Mouse (Mus musculus): Measurements from ENCODE around the gene Fam219a. TPM values are rescaled to one million over a fixed set of nuclear protein-coding genes. Genes with fewer than 3 reads are reported as not detected.

The Fam219a gene
- total RNA-seq (2021), result 10 to 100 TPM; 19.3 to 20.4 TPM
- long read RNA-seq, experiment 1, partial matches to known transcripts, result 0 of 2 reads
- long read RNA-seq, experiment 1, other reads (novel, unspliced or antisense), result 0 of 2 reads
- long read RNA-seq, experiment 2, partial matches to known transcripts, result 0 of 4 reads
- long read RNA-seq, experiment 2, other reads (novel, unspliced or antisense), result 1 of 4 reads

- peak; percentile 94 to 98 for DNase-seq
- intact Hi-C loops (cut with DNase I), result no loop called here
These were observed at the start of gene Fam219a, which contains the start of gene Dnaic1 for GRCm38 (mm10) chr4:41569411-41569885. Gene Fam219a (minus strand): TSS chr4:41569538. Gene Dnaic1 (plus strand): TSS chr4:41569775.

- DNase-seq, result no peak
These were observed 46.6 kb upstream of the Fam219a start for GRCm38 (mm10) chr4:41615661-41616599.

DNA sequence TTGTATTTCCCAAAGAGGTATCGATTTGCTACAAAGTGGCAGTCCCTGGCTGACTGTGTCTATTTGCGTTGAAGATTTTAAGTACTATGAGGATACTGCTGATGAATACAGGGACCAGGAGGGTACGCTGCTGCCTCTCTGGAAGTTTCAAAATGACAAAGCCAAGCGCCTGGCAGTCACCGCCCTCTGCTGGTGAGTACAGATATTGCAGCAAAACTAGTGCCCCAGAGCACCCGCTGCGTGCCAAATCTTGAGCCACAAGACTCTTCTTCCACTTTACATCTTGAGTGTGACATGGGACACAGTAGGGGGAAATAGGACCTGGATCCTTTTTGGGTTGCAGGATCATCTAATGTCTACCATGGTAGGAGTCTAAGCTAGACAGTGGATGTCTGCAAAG, 44.8 kb upstream of the Fam219a start:
- DNase-seq, result peak; percentile 62 to 78

More at GRCm38 (mm10) chr4:41615661-41616599, 46.6 kb upstream of the Fam219a start:
- intact Hi-C loops (cut with DNase I), result loop anchor here (2.0 to 10.0 kb wide), 3 partner anchors 63 to 149 kb away; partner anchors contain the start of gene Nudt2

DNA sequence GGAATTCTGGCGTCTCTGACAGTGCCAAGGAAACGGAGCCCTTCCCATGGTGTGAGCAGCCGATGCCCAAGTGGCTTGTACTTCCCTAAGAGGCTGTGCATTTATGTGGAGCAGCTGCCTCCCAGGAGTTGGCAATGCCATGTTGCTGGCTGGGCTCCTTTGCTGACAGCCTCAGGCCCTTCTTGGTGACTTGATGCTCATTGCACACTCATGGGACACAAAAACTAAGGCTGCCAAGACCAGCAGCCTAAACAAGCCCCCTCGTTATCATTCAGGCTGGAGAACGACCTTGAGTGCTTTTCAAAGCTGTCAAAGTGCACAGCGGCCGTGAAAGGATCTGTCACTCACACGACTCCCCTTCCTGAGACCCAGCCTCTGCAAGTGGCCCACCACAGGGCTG, 42.8 kb upstream of the Fam219a start:
- DNase-seq, result no peak
- intact Hi-C loops (cut with DNase I), result loop anchor here (5.0 to 10.0 kb wide), 2 partner anchors 87 to 135 kb away; no protein-coding TSS in a partner anchor

More for the DNA sequence above, 44.8 kb upstream of the Fam219a start:
- intact Hi-C loops (cut with DNase I), result loop anchor here (2.0 to 10.0 kb wide), 3 partner anchors 61 to 137 kb away; no protein-coding TSS in a partner anchor

- DNase-seq, result peak in 1 of 2 experiments; percentile 17
- intact Hi-C loops (cut with DNase I), result loop anchor here (5.0 to 10.0 kb wide), 2 partner anchors 86 to 133 kb away; no protein-coding TSS in a partner anchor
These were observed 41.2 kb upstream of the Fam219a start for GRCm38 (mm10) chr4:41610594-41610980.

DNA sequence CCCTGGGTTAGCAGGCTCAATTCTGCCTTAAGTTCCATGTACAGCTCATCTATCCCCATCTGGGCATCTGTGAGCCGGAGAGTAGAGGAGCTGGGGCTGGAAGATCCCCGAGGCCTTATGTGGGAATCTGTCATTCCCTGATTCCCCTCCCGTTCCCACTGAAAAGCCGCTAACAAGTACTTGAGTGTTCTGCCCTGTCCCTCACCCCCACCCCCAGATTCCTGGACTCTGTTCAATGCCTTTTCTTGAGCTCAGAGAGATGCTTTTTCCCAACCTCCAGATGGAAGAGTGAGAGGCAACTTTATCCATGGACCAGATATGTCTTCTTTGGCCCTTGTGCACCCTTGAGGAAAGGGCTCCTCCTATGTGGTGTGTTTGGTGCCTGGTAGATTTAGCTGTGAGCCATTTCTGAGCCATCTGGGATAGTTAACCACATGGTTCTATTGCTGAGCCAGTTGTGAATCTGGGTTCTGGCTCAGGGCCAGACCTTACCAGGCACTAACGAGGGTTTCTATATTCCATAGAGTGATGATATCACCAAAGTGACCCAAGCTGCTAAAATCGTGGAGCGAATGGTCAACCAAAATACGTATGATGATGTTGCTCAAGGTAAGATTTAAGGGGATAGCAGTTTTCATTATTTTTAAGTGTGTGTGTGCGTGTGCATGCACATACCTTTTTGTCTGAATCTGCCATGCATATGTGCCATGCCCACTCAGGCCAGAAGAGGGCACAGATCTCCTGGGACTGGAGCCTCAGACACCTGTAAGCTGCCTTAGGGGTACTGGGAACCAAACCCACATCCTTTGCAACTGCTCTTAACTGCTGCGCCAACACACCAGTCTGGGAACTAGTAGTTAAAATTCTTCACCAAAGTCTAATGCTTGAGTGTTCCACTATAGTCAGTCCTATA, 40.6 kb upstream of the Fam219a start:
- intact Hi-C loops (cut with DNase I), result loop anchor here (5.0 to 10.0 kb wide), 4 partner anchors 42 to 133 kb away; no protein-coding TSS in a partner anchor
- DNase-seq, result no peak

DNA sequence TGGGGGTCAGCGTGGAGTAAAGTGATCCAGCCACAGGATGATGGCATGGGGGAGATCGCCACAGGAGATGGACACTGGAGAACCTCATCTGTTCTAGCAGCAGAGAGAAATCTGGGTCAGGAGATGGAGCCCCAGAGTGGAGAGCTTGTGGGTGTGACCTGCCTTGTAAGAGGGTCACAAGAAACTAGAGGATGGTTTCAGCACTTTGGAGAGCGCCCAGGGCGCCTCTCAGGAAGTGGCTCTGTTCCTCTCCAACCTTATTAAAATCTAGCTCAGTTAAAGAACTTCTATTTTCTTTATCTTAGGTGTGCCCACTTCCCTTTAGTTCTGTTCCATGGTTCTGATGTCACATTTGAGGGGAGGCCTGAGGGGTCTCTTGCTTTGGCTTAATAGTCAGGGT, 37.4 kb upstream of the Fam219a start:
- intact Hi-C loops (cut with DNase I), result loop anchor here (5.0 kb wide), 2 partner anchors 46 to 101 kb away; no protein-coding TSS in a partner anchor
- DNase-seq, result peak in 1 of 2 experiments; percentile 23

DNA sequence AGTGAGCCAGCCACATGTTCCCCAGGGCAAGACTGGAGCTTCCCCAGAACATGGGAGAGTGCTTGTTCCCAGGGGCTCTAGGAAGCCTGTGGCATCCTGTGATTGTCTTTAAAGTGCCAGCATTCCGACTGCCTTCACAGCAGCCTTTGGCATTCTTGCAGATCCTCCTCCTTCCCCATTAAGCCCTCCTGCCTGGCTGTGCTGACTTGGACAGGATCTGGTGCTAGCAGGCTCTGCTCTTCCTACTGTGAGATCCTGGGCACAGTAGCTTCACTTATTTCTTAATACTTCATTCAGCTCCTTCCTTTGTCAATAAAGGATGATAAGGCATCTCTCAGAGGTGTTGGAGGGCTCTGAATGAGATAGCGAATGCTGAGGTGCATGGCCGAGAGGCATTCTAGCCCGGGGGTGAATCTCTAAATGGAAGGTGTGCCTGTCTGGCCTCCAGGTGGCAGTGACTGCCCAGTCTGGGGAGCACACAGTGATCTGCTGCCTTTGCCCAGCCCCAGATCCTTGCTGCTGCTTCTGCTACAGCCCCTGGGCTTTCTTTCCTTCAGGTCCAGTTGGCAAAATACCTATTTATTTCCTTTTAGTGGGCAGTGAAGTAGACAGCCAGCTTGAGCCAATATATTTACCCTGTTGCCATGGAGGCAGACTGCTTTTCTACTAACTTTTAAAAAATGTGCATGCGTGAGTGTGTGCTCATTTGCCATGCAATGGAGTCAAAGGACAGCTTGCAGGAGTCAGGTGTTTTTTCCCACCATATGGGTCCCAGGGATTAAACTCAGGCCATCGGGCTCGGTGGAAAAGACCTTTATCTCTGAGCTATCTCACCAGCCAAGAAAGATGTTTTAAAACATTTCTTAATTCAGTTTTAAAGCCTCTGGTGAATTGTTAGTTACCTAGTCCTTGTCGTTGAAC, 35.4 kb upstream of the Fam219a start:
- intact Hi-C loops (cut with DNase I), result loop anchor here (5.0 kb wide), 2 partner anchors 48 to 103 kb away; no protein-coding TSS in a partner anchor

GRCm38 (mm10) chr4:41602818-41603217, 33.5 kb upstream of the Fam219a start:
- DNase-seq, result no peak

More for the DNA sequence above, 35.4 kb upstream of the Fam219a start:
- DNase-seq, result no peak

DNA sequence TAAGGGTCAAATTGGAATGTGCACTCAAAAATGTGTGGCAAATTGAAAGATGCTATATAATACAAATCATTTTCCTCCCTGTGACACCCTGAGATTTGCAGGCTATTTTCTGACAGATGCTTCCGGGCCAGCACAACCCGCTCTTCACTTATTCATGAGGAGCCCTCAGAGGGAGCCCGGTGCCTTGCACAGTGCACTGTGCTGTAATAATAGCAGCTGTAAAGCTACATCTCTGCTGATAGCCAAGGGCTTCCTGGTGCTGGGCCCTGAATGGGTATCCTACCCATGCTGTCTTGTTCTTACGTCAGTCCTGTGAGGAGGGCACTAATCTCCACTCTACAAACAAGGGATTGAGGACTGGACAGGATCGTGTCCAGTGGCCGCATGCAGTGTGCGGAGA, 14.0 kb upstream of the Fam219a start:
- intact Hi-C loops (cut with DNase I), result no loop called here

More at GRCm38 (mm10) chr4:41602818-41603217, 33.5 kb upstream of the Fam219a start:
- intact Hi-C loops (cut with DNase I), result no loop called here

DNA sequence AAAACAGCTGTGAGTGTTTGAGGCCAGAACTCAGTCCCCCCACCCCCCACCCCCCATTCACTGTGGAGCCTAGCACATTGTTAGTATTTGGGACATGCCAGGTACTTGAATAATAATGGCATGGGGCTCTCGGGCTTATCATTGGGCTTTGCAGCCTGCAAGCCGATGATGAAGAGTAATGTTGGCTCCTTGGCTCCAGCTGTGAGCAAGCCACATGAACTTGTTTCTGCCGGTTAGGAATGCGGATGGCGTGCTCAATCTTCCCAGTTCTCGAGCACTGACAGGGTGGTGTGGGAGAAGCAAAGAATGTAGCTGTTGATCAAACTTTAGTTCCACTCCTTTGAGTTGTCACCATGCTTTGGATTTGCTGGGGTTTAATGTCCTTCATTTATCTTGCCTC, 6.6 kb upstream of the Fam219a start:
- no peak for DNase-seq
- intact Hi-C loops (cut with DNase I), result no loop called here

More for the DNA sequence above, 14.0 kb upstream of the Fam219a start:
- DNase-seq, result no peak

- intact Hi-C loops (cut with DNase I), result loop anchor here (1.0 kb wide), 1 partner anchor 11 kb away; no protein-coding TSS in a partner anchor
- no peak for DNase-seq
These were observed 4.2 kb upstream of the Fam219a start for GRCm38 (mm10) chr4:41573492-41573891.

GRCm38 (mm10) chr4:41571490-41571889, 2.2 kb upstream of the Fam219a start:
- intact Hi-C loops (cut with DNase I), result no loop called here
- DNase-seq, result no peak

DNA sequence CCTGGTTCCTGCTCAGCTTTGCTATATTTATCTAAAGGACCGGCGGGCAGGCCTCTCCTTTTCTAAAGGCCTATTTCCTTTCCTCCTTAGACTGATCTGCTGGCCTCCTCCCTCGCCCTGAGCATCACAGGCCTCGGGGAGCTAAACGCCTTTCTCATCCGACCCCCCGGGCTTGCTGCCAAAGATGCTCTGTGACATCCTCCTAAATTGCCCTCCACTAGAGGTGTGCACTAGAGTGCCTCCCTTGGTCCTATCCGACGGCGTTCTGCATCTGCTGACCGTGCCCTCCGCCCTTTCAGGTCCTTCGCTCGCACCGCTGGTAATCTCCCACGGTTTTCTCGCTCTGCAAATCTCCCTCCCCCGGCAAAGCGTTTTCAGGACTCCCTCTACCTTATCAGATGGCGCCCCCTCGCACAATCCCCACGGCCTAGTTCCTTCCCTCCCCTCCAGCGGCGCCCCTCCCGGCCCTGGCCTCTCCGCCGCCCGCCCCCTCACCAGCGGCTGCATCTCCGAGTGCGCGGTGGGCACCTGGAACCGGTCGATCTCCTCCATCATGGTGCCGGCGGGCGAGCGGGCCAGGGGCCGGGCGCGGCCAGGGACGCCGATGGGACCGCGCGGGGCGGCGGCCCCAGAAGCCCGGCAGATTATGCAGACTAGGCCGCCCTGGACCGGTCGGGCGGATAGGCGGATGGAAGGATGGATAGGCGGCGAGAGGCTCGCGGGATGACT, 492 bp downstream of the Fam219a start:
- DNase-seq, result peak; percentile 27 to 31
- intact Hi-C loops (cut with DNase I), result no loop called here

DNA sequence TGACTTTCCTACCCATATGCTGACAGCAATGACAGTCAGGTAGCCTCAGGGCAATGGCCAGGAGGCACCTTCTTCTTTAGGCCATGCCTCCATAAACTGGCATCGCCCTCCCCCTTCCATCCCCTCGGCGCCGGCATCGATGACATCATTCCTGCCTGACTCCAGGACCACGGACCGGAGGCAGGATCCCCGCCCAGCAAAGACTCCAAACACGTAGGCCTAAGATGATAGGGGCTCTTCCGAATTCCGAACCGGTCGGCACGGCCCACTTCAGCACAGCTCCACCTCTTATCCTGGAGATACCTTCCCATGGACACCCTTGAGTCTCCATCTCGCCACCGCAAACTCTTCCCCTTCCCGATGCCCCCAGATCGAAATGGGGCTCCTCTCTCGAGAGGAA, 1.1 kb downstream of the Fam219a start:
- intact Hi-C loops (cut with DNase I), result no loop called here
- DNase-seq, result peak in 1 of 2 experiments; percentile 33

- DNase-seq, result no peak
- intact Hi-C loops (cut with DNase I), result no loop called here
These were observed 3.2 kb downstream of the Fam219a start for GRCm38 (mm10) chr4:41566123-41566522.

DNA sequence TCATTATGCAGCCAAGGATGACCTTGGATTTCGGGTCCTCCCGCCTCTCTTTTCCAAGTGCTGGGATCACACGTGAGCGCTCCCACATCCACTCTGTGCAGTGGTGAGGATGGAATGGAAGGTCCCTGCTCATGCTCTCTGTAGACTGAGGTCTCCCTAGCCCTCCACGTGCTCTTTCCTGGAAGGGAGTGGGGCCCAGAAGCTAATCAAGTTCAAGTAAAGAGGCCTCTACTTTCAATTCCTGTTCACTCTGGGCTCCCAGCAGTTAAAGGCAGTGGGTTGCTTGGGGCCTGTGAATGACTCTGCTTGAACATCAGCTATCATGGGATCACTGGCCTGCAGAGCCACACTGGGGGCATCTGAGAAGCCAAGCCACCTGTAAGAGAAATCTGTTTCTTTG, 6.0 kb downstream of the Fam219a start:
- no peak for DNase-seq
- intact Hi-C loops (cut with DNase I), result no loop called here

DNA sequence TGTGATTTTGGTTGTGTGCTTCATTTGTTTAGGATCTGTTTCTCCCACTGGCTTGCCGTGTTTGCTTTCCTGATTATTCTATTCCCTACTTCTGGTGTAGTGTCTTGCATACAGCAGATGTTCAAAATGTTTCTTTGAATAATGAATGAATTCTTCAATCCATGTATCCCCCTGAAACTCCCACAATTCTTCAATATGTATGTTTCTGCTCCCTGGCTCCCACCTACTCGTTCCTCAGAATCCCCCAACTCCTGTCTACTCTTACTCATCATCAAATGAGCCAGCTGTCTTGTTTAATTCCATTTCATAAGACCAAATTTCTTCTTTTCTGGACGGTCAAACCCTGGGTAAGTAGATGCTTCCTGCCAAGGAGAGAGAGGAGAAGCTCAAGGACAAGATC, 12.2 kb downstream of the Fam219a start:
- intact Hi-C loops (cut with DNase I), result no loop called here
- DNase-seq, result no peak

All from gastrocnemius, postnatal 36 days (tissue).